Mouse (Mus musculus) 3134 (cell line): ENCODE measurements at regions not wholly inside any gene's neighbourhood (a gene's known extent, or its start where the extent isn't known, plus 50 kb on each side); places are given as distances from the start of the nearest gene placed in this dataset.

Experiments used
- DNase-seq: peaks from one replicate; pipeline ENCODE4 v3.0.0-alpha.2; 2011; ENCODE audit warnings: low spot score; ENCODE audit not compliant: insufficient read length; ENCODE audit errors: extremely low read depth

- DNase-seq, result no peak
These were observed 688.6 kb upstream of the BB014433 start for GRCm38 (mm10) chr8:15734461-15734860.

GRCm38 (mm10) chr8:15731324-15731723 is 685.4 kb upstream of the BB014433 start:
- DNase-seq, result peak; percentile 80

GRCm38 (mm10) chr8:15729075-15729474 is 683.2 kb upstream of the BB014433 start:
- peak; percentile 22 for DNase-seq

- DNase-seq, result peak; percentile 28
These were observed 680.4 kb upstream of the BB014433 start for GRCm38 (mm10) chr8:15726310-15726709.
